Mouse (Mus musculus): Measurements from ENCODE around the gene Nprl2. TPM values are rescaled to one million over a fixed set of nuclear protein-coding genes. Genes with fewer than 3 reads are reported as not detected.
A peak's percentile ranks its signal among the peaks of the same experiment; 100 is the strongest.

The Nprl2 gene
- polyA plus RNA-seq, 1 experiment from 2014 or later = 40.8 TPM

GRCm38 (mm10) chr9:107547957-107548356, 5.9 kb downstream of the Nprl2 start:
- 76% methylated on average over 5 of the region's 5 CpGs for WGBS
- Histone ChIP-seq H3K4me1 (peaks cover 40% of the 10 kb centered on the region), H3K4me2 (replicated peaks) (no peak overlapping the region), H3K9ac (no peak overlapping the region), H3K27ac (no peak overlapping the region), H3K36me3 (peaks cover 20% of the 10 kb centered on the region), H3K9me3 (no peaks in the 10 kb centered on the region), H3K4me3 (no peak overlapping the region), H3K27me3 (peaks cover 13% of the 10 kb centered on the region; the same call in 1 of the 2 replicates)
- ATAC-seq (ENCODE audit: insufficient number of reproducible peaks, insufficient read depth, low FRiP score, low TSS enrichment) = no peak

GRCm38 (mm10) chr9:107548820-107549219, 6.8 kb downstream of the Nprl2 start:
- H3K27me3 ChIP-seq = peaks cover 13% of the 10 kb centered on the region; the same call in 1 of the 2 replicates
- 88% methylated on average over 10 of the region's 10 CpGs for WGBS
- no peak overlapping the region for H3K27ac ChIP-seq
- H3K4me2 ChIP-seq (replicated peaks) = no peak overlapping the region
- H3K4me3 ChIP-seq = no peak overlapping the region
- H3K9me3 ChIP-seq = no peaks in the 10 kb centered on the region
- H3K36me3 ChIP-seq = peaks cover 16% of the 10 kb centered on the region
- ATAC-seq (ENCODE audit: insufficient number of reproducible peaks, insufficient read depth, low FRiP score, low TSS enrichment) = no peak
- peaks cover 46% of the 10 kb centered on the region for H3K4me1 ChIP-seq
- no peak overlapping the region for H3K9ac ChIP-seq

- peaks cover 46% of the 10 kb centered on the region for H3K4me1 ChIP-seq
- no peak overlapping the region for H3K4me2 ChIP-seq (replicated peaks)
Observed at GRCm38 (mm10) chr9:107549297-107550074, 7.5 kb downstream of the Nprl2 start.

GRCm38 (mm10) chr9:107550491-107551116, 8.6 kb downstream of the Nprl2 start:
- ATAC-seq (ENCODE audit: insufficient number of reproducible peaks, insufficient read depth, low FRiP score, low TSS enrichment) = no peak
- Histone ChIP-seq H3K36me3 (no peaks in the 10 kb centered on the region), H3K27me3 (peaks cover 13% of the 10 kb centered on the region; the same call in 1 of the 2 replicates), H3K9me3 (no peaks in the 10 kb centered on the region), H3K4me3 (peak overlapping the region; percentile 49), H3K27ac (no peak overlapping the region; the same call in 1 of the 2 replicates), H3K9ac (peak overlapping the region; percentile 70), H3K4me1 (peaks cover 48% of the 10 kb centered on the region), H3K4me2 (replicated peaks) (peak overlapping the region; percentile 83)
- 24% methylated on average over 23 of the region's 23 CpGs for WGBS

More at GRCm38 (mm10) chr9:107549297-107550074, 7.5 kb downstream of the Nprl2 start:
- Histone ChIP-seq H3K27ac (no peak overlapping the region), H3K27me3 (peaks cover 13% of the 10 kb centered on the region; the same call in 1 of the 2 replicates), H3K9ac (no peak overlapping the region), H3K9me3 (no peaks in the 10 kb centered on the region), H3K36me3 (peaks cover 10% of the 10 kb centered on the region), H3K4me3 (no peak overlapping the region)
- ATAC-seq (ENCODE audit: insufficient number of reproducible peaks, insufficient read depth, low FRiP score, low TSS enrichment) = no peak
- 82% methylated on average over 20 of the region's 20 CpGs for WGBS

- H3K27ac ChIP-seq = peak within 1 kb of the TSS; percentile 59
- H3K9me3 ChIP-seq = no peaks in the 10 kb centered on the region
- under 1% methylated on average over 63 of the region's 63 CpGs for WGBS
- peaks cover 13% of the 10 kb centered on the region; the same call in 1 of the 2 replicates for H3K27me3 ChIP-seq
- H3K4me3 ChIP-seq = peak within 1 kb of the TSS; percentile 49
- ATAC-seq (ENCODE audit: insufficient number of reproducible peaks, insufficient read depth, low FRiP score, low TSS enrichment) = peak; percentile 7; the same call in 1 of the 2 replicates
- peak within 1 kb of the TSS; percentile 70 for H3K9ac ChIP-seq
- peak within 1 kb of the TSS; percentile 83 for H3K4me2 ChIP-seq (replicated peaks)
- H3K36me3 ChIP-seq = 0 out of 2 replicates have a peak, but pooled peaks cover under 1% of the 10 kb centered on the region
- H3K4me1 ChIP-seq = peaks cover 55% of the 10 kb centered on the region
Observed at GRCm38 (mm10) chr9:107551117-107551889, 9.3 kb downstream of the Nprl2 start, which contains the start of gene Rassf1. Rassf1 (plus strand) TSS chr9:107551555.

- Histone ChIP-seq H3K36me3 (0 out of 2 replicates have a peak, but pooled peaks cover 7% of the 10 kb centered on the region), H3K27me3 (peaks cover 13% of the 10 kb centered on the region; the same call in 1 of the 2 replicates), H3K27ac (peak overlapping the region; percentile 59), H3K4me1 (peaks cover 55% of the 10 kb centered on the region), H3K4me2 (replicated peaks) (peak overlapping the region; percentile 83), H3K9me3 (no peaks in the 10 kb centered on the region), H3K9ac (peak overlapping the region; percentile 70), H3K4me3 (peak overlapping the region; percentile 49)
- ATAC-seq (ENCODE audit: insufficient number of reproducible peaks, insufficient read depth, low FRiP score, low TSS enrichment) = no peak
- WGBS = 7% methylated on average over 8 of the region's 8 CpGs
Observed at GRCm38 (mm10) chr9:107551890-107552355, 9.9 kb downstream of the Nprl2 start.

GRCm38 (mm10) chr9:107552690-107553393, 10.8 kb downstream of the Nprl2 start:
- no peak overlapping the region for H3K27ac ChIP-seq
- 86% methylated on average over 5 of the region's 5 CpGs for WGBS
- ATAC-seq (ENCODE audit: insufficient number of reproducible peaks, insufficient read depth, low FRiP score, low TSS enrichment) = no peak

GRCm38 (mm10) chr9:107553541-107554318, 11.7 kb downstream of the Nprl2 start:
- Histone ChIP-seq H3K9me3 (no peaks in the 10 kb centered on the region), H3K36me3 (peaks cover 25% of the 10 kb centered on the region), H3K4me2 (replicated peaks) (peak overlapping the region; percentile 83), H3K4me3 (peak overlapping the region; percentile 78), H3K9ac (peak overlapping the region; percentile 79), H3K27ac (peak overlapping the region; percentile 69), H3K27me3 (peaks cover 13% of the 10 kb centered on the region; the same call in 1 of the 2 replicates), H3K4me1 (peaks cover 49% of the 10 kb centered on the region)
- 6% methylated on average over 37 of the region's 37 CpGs for WGBS
- peak; percentile 49 for ATAC-seq (ENCODE audit: insufficient number of reproducible peaks, insufficient read depth, low FRiP score, low TSS enrichment)

More at GRCm38 (mm10) chr9:107552690-107553393, 10.8 kb downstream of the Nprl2 start:
- H3K9me3 ChIP-seq = no peaks in the 10 kb centered on the region
- H3K27me3 ChIP-seq = peaks cover 13% of the 10 kb centered on the region; the same call in 1 of the 2 replicates
- H3K4me3 ChIP-seq = no peak overlapping the region
- peaks cover 16% of the 10 kb centered on the region for H3K36me3 ChIP-seq
- no peak overlapping the region; the same call in 1 of the 2 replicates for H3K9ac ChIP-seq
- peak overlapping the region; percentile 83 for H3K4me2 ChIP-seq (replicated peaks)
- H3K4me1 ChIP-seq = peaks cover 49% of the 10 kb centered on the region

- peak; percentile 90 for ATAC-seq (ENCODE audit: insufficient number of reproducible peaks, insufficient read depth, low FRiP score, low TSS enrichment)
- Histone ChIP-seq H3K4me2 (replicated peaks) (peak overlapping the region; percentile 83), H3K4me3 (peak overlapping the region; percentile 78), H3K36me3 (peaks cover 31% of the 10 kb centered on the region), H3K4me1 (peaks cover 49% of the 10 kb centered on the region), H3K9me3 (no peaks in the 10 kb centered on the region), H3K27me3 (peaks cover 13% of the 10 kb centered on the region; the same call in 1 of the 2 replicates), H3K9ac (peak overlapping the region; percentile 79), H3K27ac (peak overlapping the region; percentile 94)
- WGBS = under 1% methylated on average over 53 of the region's 53 CpGs
Observed at GRCm38 (mm10) chr9:107554319-107554825, 12.3 kb downstream of the Nprl2 start.

- Histone ChIP-seq H3K4me3 (peak overlapping the region; percentile 78), H3K4me1 (peaks cover 49% of the 10 kb centered on the region), H3K9ac (peak overlapping the region; percentile 79), H3K27me3 (peaks cover 8% of the 10 kb centered on the region; the same call in 1 of the 2 replicates), H3K36me3 (peaks cover 38% of the 10 kb centered on the region), H3K4me2 (replicated peaks) (peak overlapping the region; percentile 83), H3K27ac (peak overlapping the region; percentile 94), H3K9me3 (no peaks in the 10 kb centered on the region)
- WGBS = under 1% methylated on average over 23 of the region's 23 CpGs
- peak; percentile 9 for ATAC-seq (ENCODE audit: insufficient number of reproducible peaks, insufficient read depth, low FRiP score, low TSS enrichment)
Observed at GRCm38 (mm10) chr9:107555031-107555457, 13.0 kb downstream of the Nprl2 start.
